Comparison of ENCODE assay signal across 7 mouse cellular contexts in the genomic region with DNA sequence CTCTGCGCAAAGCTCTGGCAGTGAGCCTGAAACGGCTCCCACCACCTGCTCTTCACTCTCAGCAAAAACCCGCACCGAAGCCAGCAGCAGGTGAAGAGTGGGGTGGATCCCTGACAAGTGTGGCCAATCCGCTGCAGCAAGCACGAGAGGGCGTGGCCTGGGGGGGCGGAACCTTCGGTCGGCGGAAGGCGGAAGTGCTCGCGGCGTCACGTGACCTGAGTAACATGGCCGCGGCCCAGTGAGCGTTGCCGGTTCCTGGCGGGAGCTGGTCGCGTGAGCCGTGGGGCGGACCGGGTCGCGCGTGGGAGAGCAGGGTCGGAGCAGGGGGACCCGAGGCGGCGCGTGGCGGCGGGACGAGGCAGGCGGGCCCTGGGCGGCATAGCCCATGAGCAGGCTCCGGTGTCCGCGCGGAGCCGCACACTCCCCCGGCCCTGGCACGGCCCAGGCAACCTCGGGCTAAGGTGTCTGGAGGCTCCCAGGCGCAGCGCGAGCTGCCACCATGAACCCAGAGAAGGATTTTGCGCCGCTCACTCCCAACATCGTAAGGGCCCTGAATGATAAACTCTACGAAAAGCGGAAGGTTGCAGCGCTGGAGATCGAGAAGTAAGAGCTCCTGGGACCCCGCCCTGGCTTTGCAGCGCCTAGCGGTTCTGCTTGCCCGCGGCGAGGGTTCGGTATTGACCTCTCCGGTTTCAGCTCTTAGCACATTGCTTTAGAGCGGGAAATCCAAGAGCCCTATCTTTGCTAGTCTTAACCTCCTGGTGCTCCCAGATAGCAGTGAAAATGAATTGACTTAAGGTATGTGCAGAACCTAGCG. TPM values are rescaled to one million over a fixed set of nuclear protein-coding genes. Genes with fewer than 3 reads are reported as not detected.
DNase-seq lines count a peak whose midpoint lies in the region; ATAC-seq lines count a peak whose summit lies in the region.

Vac14 (plus strand) TSS at position 195 of the 817 bp plus-strand sequence.

- peaks cover 12% of the 10 kb centered on the region for H3K4me1 ChIP-seq in intestine, embryonic 15.5 days (replicated peaks)
- H3K4me1 ChIP-seq in midbrain, embryonic 10.5 days: peaks cover 24% of the 10 kb centered on the region

- peak within 1 kb of the TSS; percentile 66 for H3K9ac ChIP-seq in intestine, embryonic 15.5 days

- peak within 1 kb of the TSS; percentile 87 for H3K4me2 ChIP-seq in intestine, embryonic 15.5 days (replicated peaks)

- WGBS in intestine, embryonic 15.5 days: under 1% methylated on average over 67 of the region's 67 CpGs
- WGBS in midbrain, embryonic 10.5 days: under 1% methylated on average over 67 of the region's 67 CpGs

- intact Hi-C loops in gastrocnemius, postnatal 36 days (cut with DNase I): no loop called here
- intact Hi-C loops in left cerebral cortex, postnatal 25 days (cut with DNase I): no loop called here

- peak; percentile 98 for DNase-seq in adrenal gland, adult 2 months
- peak; percentile 94 for DNase-seq in embryo, embryonic 11.5 days (ENCODE audit: low read depth, low spot score)
- peak; percentile 95 to 96 for DNase-seq in gastrocnemius, postnatal 36 days
- peak; percentile 97 to 98 for DNase-seq in left cerebral cortex, postnatal 25 days (ENCODE audit: low spot score in 2 of 2)
- DNase-seq in midbrain, embryonic 10.5 days (ENCODE audit: low spot score): peak; percentile 97
- peak; percentile 99 for DNase-seq in right cerebral cortex, postnatal 4 days

- peak; percentile 99 for ATAC-seq in intestine, embryonic 15.5 days

- H3K4me3 ChIP-seq in intestine, embryonic 15.5 days (replicated peaks): peak within 1 kb of the TSS; percentile 94
- peak within 1 kb of the TSS; percentile 97 for H3K4me3 ChIP-seq in midbrain, embryonic 10.5 days

- H3K27me3 ChIP-seq in intestine, embryonic 15.5 days (replicated peaks): no peaks in the 10 kb centered on the region
- peaks cover 7% of the 10 kb centered on the region; the same call in 1 of the 2 replicates for H3K27me3 ChIP-seq in midbrain, embryonic 10.5 days (ENCODE audit: low read depth, poor library complexity, severe bottlenecking)

- no peak within 1 kb of the TSS for H3K27ac ChIP-seq in intestine, embryonic 15.5 days
- peak within 1 kb of the TSS; percentile 87 for H3K27ac ChIP-seq in midbrain, embryonic 10.5 days (replicated peaks)

- no peaks in the 10 kb centered on the region for H3K9me3 ChIP-seq in intestine, embryonic 15.5 days
- H3K9me3 ChIP-seq in midbrain, embryonic 10.5 days (replicated peaks): no peaks in the 10 kb centered on the region

- no peaks in the 10 kb centered on the region for H3K36me3 ChIP-seq in intestine, embryonic 15.5 days
- H3K36me3 ChIP-seq in midbrain, embryonic 10.5 days: no peaks in the 10 kb centered on the region

RNA-seq across cellular contexts. Expression of gene Vac14, which starts in this region (rescaled TPM):
- 10 to 100 TPM; 29.8 to 37.5 TPM for total RNA-seq in adrenal gland, adult 2 months (2021)
- 40.9 and 47.0 TPM in 2 replicates for polyA plus RNA-seq in adrenal gland, adult 2 months (2012; rRNA removed)
- 10 to 100 TPM; 15.8 to 16.0 TPM for total RNA-seq in gastrocnemius, postnatal 36 days (2021)
- polyA plus RNA-seq in intestine, embryonic 15.5 days (2015; fragmentation: Nextera tagmentation; extraction: Ambion mirVana): 22.4 and 23.1 TPM in 2 replicates
- total RNA-seq in left cerebral cortex, postnatal 25 days (2021): 10 to 100 TPM; 21.0 to 23.4 TPM
- 27.7 and 28.1 TPM in 2 replicates for polyA plus RNA-seq in midbrain, embryonic 10.5 days (2016; fragmentation: Nextera tagmentation; extraction: Ambion mirVana)
